17 mouse cellular contexts compared by ENCODE assay signal in genomic region chr7:81061936-81062335, GRCm38 (mm10). TPM values are rescaled to one million over a fixed set of nuclear protein-coding genes. Genes with fewer than 3 reads are reported as not detected.
DNase-seq lines count a peak whose midpoint lies in the region; TF ChIP-seq lines count a peak whose summit lies in the region.
"Had no signal": no experiment of that assay in that cellular context is flagged by ENCODE, and none has a peak within 500 bp of the region (broad histone marks: within the 10 kb centered on the region; RNA-seq: fewer than 3 reads in every experiment).

No protein-coding gene starts in this region.

- H3K4me3 ChIP-seq in gastrocnemius, adult 2 months: peak overlapping the region; percentile 55
- H3K4me3 ChIP-seq: erythroblast, embryonic 14.5 days; heart, adult 2 months; limb, embryonic 10.5 days; midbrain, embryonic 10.5 days; neural tube, embryonic 12.5 days had no signal

- intact Hi-C loops in gastrocnemius, adult 2 months (cut with DNase I): no loop called here
- intact Hi-C loops in gastrocnemius, postnatal 14 days (cut with DNase I; ENCODE audit: low total_unique reads): no loop called here

- peak; percentile 65 for DNase-seq in gastrocnemius, adult 2 months
- no peak for DNase-seq in gastrocnemius, postnatal 14 days
- peak; percentile 16 for DNase-seq in ovary, postnatal 14 days (ENCODE audit: low spot score)
- DNase-seq in ovary, postnatal 36 days (ENCODE audit: low spot score): no peak
- peak; percentile 72 for DNase-seq in kidney, adult 8-10 months
- DNase-seq in T-cell, adult 2 months (ENCODE audit: low spot score): no peak
- DNase-seq in spleen, postnatal 10 days (ENCODE audit: low spot score in 2 of 2): no peak
- DNase-seq: heart, adult 2 months; lung, adult 2 months; lung, postnatal 36 days; thymus, adult 18-20 months had no signal

- TF ChIP-seq CTCF in gastrocnemius, adult 2 months (IDR thresholded peaks at IDR 0.05): no peak

- peak overlapping the region; percentile 81 for H3K27ac ChIP-seq in gastrocnemius, adult 2 months
- H3K27ac ChIP-seq: heart, adult 2 months; limb, embryonic 10.5 days; midbrain, embryonic 10.5 days; neural tube, embryonic 12.5 days had no signal

RNA-seq across cellular contexts. Expression of gene Alpk3, which starts 4.5 kb away (rescaled TPM):
- 100 to 1,000 TPM; 238 to 380 TPM for total RNA-seq in gastrocnemius, adult 2 months (2021)
- total RNA-seq in gastrocnemius, postnatal 14 days (2021): 100 to 1,000 TPM; 119 to 131 TPM

RNA-seq across cellular contexts. Expression of gene Slc28a1, which starts 52.7 kb away (rescaled TPM):
- under 1 TPM; 0.26 to 0.47 TPM for total RNA-seq in gastrocnemius, adult 2 months (2021)
- under 1 TPM; 0.43 to 0.66 TPM for total RNA-seq in gastrocnemius, postnatal 14 days (2021)
- total RNA-seq: common myeloid progenitor, adult 5-6 weeks; G1E had no signal

Comparison
In these comparisons a context has a peak if more than half of its experiments do, and no peak if none do; other contexts are left out.
1. DNase-seq: peak in gastrocnemius, adult 2 months (single experiment), ovary, postnatal 14 days (single experiment) and kidney, adult 8-10 months (2 of 2); none in gastrocnemius, postnatal 14 days (single experiment), ovary, postnatal 36 days (single experiment), T-cell, adult 2 months (single experiment) and spleen, postnatal 10 days (0 of 2).